Mouse (Mus musculus) CH12.LX (cell line): ENCODE measurements around the gene Klhdc7a. TPM values are rescaled to one million over a fixed set of nuclear protein-coding genes. Genes with fewer than 3 reads are reported as not detected.

Source experiments
- DNase-seq: peaks from one replicate; pipeline ENCODE4 v3.0.0-alpha.2; 2013; ENCODE audit errors: extremely low read depth
- H3K27ac ChIP-seq: 2 replicates; pipeline ENCODE4 v1.5.1; 2012; ENCODE audit warnings: low read depth, mild to moderate bottlenecking, control low read depth, moderate library complexity; ENCODE audit not compliant: insufficient read depth
- H3K27me3 ChIP-seq: replicated peaks from 2 replicates; pipeline ENCODE3; 2012; ENCODE audit warnings: inconsistent platforms
- H3K36me3 ChIP-seq, 2 experiments: replicated peaks in 1 of 2; 2 replicates each; pipeline versions ENCODE3 to v1.6.1; 2012; ENCODE audit warnings: inconsistent platforms in 1 of 2, low read length in 1 of 2, mild to moderate bottlenecking in 1 of 2, mixed read lengths in 1 of 2, moderate library complexity in 1 of 2; ENCODE audit not compliant: control insufficient read depth in 1 of 2, insufficient read depth in 1 of 2
- H3K4me1 ChIP-seq, 2 experiments: 2 replicates each; pipeline ENCODE4 v1.6.1; 2012; ENCODE audit warnings: inconsistent platforms in 1 of 2, moderate library complexity in 1 of 2; ENCODE audit not compliant: insufficient read depth in 2 of 2, control insufficient read depth in 1 of 2
- H3K4me2 ChIP-seq: 2 replicates; pipeline ENCODE4 v1.6.1; 2012; ENCODE audit warnings: low read depth, mild to moderate bottlenecking, control low read depth; ENCODE audit not compliant: poor library complexity, insufficient read depth, severe bottlenecking
- H3K4me3 ChIP-seq, 3 experiments: fragments of 150-350 bp in 1 of 3; sonication (generic) in 1 of 3; replicated peaks in 1 of 3; 2 replicates each; pipeline versions ENCODE3 to v1.5.1; 2011 to 2012; ENCODE audit warnings: low read depth in 2 of 3, low read length in 2 of 3, mild to moderate bottlenecking in 2 of 3, moderate library complexity in 2 of 3, control low read depth in 1 of 3, improper control_type of control experiment in 1 of 3, inconsistent platforms in 1 of 3, mixed read lengths in 1 of 3; ENCODE audit not compliant: poor library complexity in 1 of 3
- H3K79me2 ChIP-seq: replicated peaks from 2 replicates; pipeline ENCODE4 v1.6.1; 2012; ENCODE audit warnings: mild to moderate bottlenecking, moderate library complexity; ENCODE audit not compliant: control insufficient read depth, poor library complexity, insufficient read depth, severe bottlenecking; ENCODE audit errors: extremely low read depth
- H3K9ac ChIP-seq: 2 replicates; pipeline ENCODE4 v1.6.1; 2012; ENCODE audit warnings: low read depth, mild to moderate bottlenecking, control low read depth, moderate library complexity; ENCODE audit not compliant: insufficient read depth
- H3K9me3 ChIP-seq: replicated peaks from 2 replicates; pipeline ENCODE3; 2012; ENCODE audit warnings: low read length, inconsistent platforms, mixed read lengths
- BHLHE40 ChIP-seq: IDR thresholded peaks from 2 replicates; pipeline ENCODE4 v1.6.1; 2011; ENCODE audit warnings: mild to moderate bottlenecking, low read depth, low read length, improper control_type of control experiment
- CHD1 ChIP-seq: IDR thresholded peaks from 2 replicates; pipeline ENCODE4 v1.6.1; 2012; ENCODE audit warnings: low read depth, low read length, improper control_type of control experiment, inconsistent platforms
- CTCF ChIP-seq, 2 experiments: IDR thresholded peaks in 1 of 2; conservative IDR thresholded peaks in 1 of 2; 2 replicates each; pipeline ENCODE4 v1.5.1; 2011 to 2012; ENCODE audit warnings: low read depth in 2 of 2, low read length in 2 of 2, improper control_type of control experiment in 1 of 2, inconsistent platforms in 1 of 2, mild to moderate bottlenecking in 1 of 2, moderate library complexity in 1 of 2
- EP300 ChIP-seq: IDR thresholded peaks from 2 replicates; pipeline ENCODE4 v1.6.1; 2011; ENCODE audit warnings: low read length, improper control_type of control experiment
- ETS1 ChIP-seq: conservative IDR thresholded peaks from 2 replicates; pipeline ENCODE4 v1.6.1; 2012; ENCODE audit warnings: low read depth, mild to moderate bottlenecking, inconsistent platforms, low read length, improper control_type of control experiment, moderate library complexity
- GABPA ChIP-seq: IDR thresholded peaks from 2 replicates; pipeline ENCODE4 v1.6.1; 2012; ENCODE audit warnings: low read depth, low read length, improper control_type of control experiment, inconsistent platforms; ENCODE audit not compliant: insufficient replicate concordance
- HCFC1 ChIP-seq: IDR thresholded peaks from 2 replicates; pipeline ENCODE4 v1.6.1; 2012; ENCODE audit warnings: low read depth, mild to moderate bottlenecking, inconsistent platforms, low read length, improper control_type of control experiment
- JUN ChIP-seq: IDR thresholded peaks from 2 replicates; pipeline ENCODE4 v1.6.1; 2011; ENCODE audit warnings: low read depth, mild to moderate bottlenecking, low read length, improper control_type of control experiment, moderate library complexity; ENCODE audit not compliant: insufficient read depth
- JUND ChIP-seq: conservative IDR thresholded peaks from 2 replicates; pipeline ENCODE4 v1.6.1; 2011; ENCODE audit warnings: low read depth, low read length, improper control_type of control experiment
- KAT2A ChIP-seq: IDR thresholded peaks from 2 replicates; pipeline ENCODE4 v1.6.1; 2012; ENCODE audit warnings: low read length, improper control_type of control experiment, inconsistent platforms; ENCODE audit not compliant: insufficient replicate concordance
- MEF2A ChIP-seq: IDR thresholded peaks from 2 replicates; pipeline ENCODE4 v1.6.1; 2014; ENCODE audit warnings: low read depth, mild to moderate bottlenecking, inconsistent platforms, low read length, improper control_type of control experiment, borderline replicate concordance
- MYC ChIP-seq: IDR thresholded peaks from 2 replicates; pipeline ENCODE4 v1.6.1; 2011; ENCODE audit warnings: low read depth, mild to moderate bottlenecking, improper control_type of control experiment, low read length
- NELFE ChIP-seq: IDR thresholded peaks from 2 replicates; pipeline ENCODE4 v1.6.1; 2011; ENCODE audit warnings: low read depth, low read length, improper control_type of control experiment
- NRF1 ChIP-seq: IDR thresholded peaks from 2 replicates; pipeline ENCODE4 v1.6.1; 2014; ENCODE audit warnings: low read depth, mild to moderate bottlenecking, inconsistent platforms, low read length, improper control_type of control experiment, moderate library complexity
- PAX5 ChIP-seq: IDR thresholded peaks from 2 replicates; pipeline ENCODE4 v1.6.1; 2012; ENCODE audit warnings: low read length, inconsistent platforms, mixed read lengths
- POLR2A ChIP-seq: IDR thresholded peaks from 2 replicates; pipeline ENCODE4 v1.6.1; 2011; ENCODE audit warnings: low read depth, mild to moderate bottlenecking, improper control_type of control experiment, low read length
- RAD21 ChIP-seq: IDR thresholded peaks from 2 replicates; pipeline ENCODE4 v1.6.1; 2011; ENCODE audit warnings: low read depth, mild to moderate bottlenecking, low read length, improper control_type of control experiment, moderate library complexity
- RCOR1 ChIP-seq: conservative IDR thresholded peaks from 2 replicates; pipeline ENCODE4 v1.6.1; 2012; ENCODE audit warnings: low read depth, mild to moderate bottlenecking, inconsistent platforms, low read length, improper control_type of control experiment
- TCF12 ChIP-seq: IDR thresholded peaks from 2 replicates; pipeline ENCODE4 v1.6.1; 2014; ENCODE audit warnings: low read depth, mild to moderate bottlenecking, inconsistent platforms, low read length, improper control_type of control experiment
- UBTF ChIP-seq: IDR thresholded peaks from 2 replicates; pipeline ENCODE4 v1.6.1; 2012; ENCODE audit warnings: low read depth, mild to moderate bottlenecking, inconsistent platforms, low read length, improper control_type of control experiment, moderate library complexity
- USF1 ChIP-seq: IDR thresholded peaks from 2 replicates; pipeline ENCODE4 v1.6.1; 2014; ENCODE audit warnings: low read depth, mild to moderate bottlenecking, inconsistent platforms, low read length, improper control_type of control experiment
- ZKSCAN1 ChIP-seq: IDR thresholded peaks from 2 replicates; pipeline ENCODE4 v1.6.1; 2012; ENCODE audit warnings: low read depth, inconsistent platforms, low read length, improper control_type of control experiment, borderline replicate concordance
- ZMIZ1 ChIP-seq: IDR thresholded peaks from 2 replicates; pipeline ENCODE4 v1.6.1; 2012; ENCODE audit warnings: low read depth, mild to moderate bottlenecking, inconsistent platforms, low read length, improper control_type of control experiment
- dilution Hi-C: fragments of 300-500 bp; cut with MboI; formaldehyde crosslinking; loops from 2 replicates; pipeline ENCODE4 v1.14.3; 2020; ENCODE audit warnings: low sequenced_read_pairs; ENCODE audit not compliant: extremely low pct_unique_long_range_greater_than_20kb, extremely low pct_ligation_motif_present
- in situ Hi-C: fragments of 300-500 bp; cut with MboI; formaldehyde crosslinking; loops from 3 replicates; pipeline ENCODE4 v1.14.3; 2019; ENCODE audit warnings: low sequenced_read_pairs, low pct_ligation_motif_present, low pct_unique_long_range_greater_than_20kb, mixed read lengths
- polyA plus RNA-seq: library from polyadenylated mRNA; unstranded; fragments of >175 nt; gene quantifications from 2 replicates; pipeline ENCODE4 v1.2.1, GENCODE M21; 2012; ENCODE audit warnings: low read depth; ENCODE audit not compliant: insufficient read length
- total RNA-seq, 2 experiments: library from RNA; depleted of rRNA; stranded (reverse); fragments of 300-350 nt in 1 of 2; fragments of >200 nt in 1 of 2; gene quantifications; 2 replicates each; pipeline ENCODE4 v1.2.3; 2012 to 2014

The Klhdc7a gene
- total and polyA plus RNA-seq, 3 experiments: not detected

DNA sequence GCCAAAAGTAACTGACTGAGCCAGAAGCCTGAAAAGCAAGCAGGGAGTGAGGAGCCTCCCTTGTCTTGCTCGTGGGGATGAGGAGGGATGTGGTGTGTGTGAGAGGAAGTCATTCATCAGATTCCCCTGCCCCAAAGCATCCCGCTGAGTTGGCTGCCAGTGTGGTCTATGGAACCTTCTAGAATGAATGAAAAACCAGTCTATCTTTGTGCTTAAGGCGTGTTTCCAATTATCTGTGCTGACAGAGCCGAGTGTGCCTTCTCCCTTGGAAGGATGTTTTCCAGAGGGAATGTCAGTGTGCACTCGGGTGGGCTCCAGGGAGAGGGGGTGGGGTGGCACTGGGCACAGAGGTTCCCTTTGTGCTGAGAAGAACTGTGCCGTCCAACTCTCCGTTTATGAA lies 19.2 kb downstream of the Klhdc7a start:
- peaks cover 48% of the 10 kb centered on the region for H3K9me3 ChIP-seq
- no peak for TF ChIP-seq HCFC1
- no peak for TF ChIP-seq EP300
- no peak for TF ChIP-seq UBTF
- TF ChIP-seq CHD1: no peak
- TF ChIP-seq ETS1: no peak
- TF ChIP-seq NRF1: no peak
- TF ChIP-seq KAT2A: no peak
- TF ChIP-seq, all 38 proteins: peak for 0
- DNase-seq: no peak
- Histone ChIP-seq H3K27ac (no peak overlapping the region), H3K27me3 (no peaks in the 10 kb centered on the region), H3K4me3 (no peak overlapping the region), H3K4me2 (no peak overlapping the region), H3K9ac (no peak overlapping the region), H3K79me2 (no peaks in the 10 kb centered on the region), H3K36me3 (no peaks in the 10 kb centered on the region), H3K4me1 (no peaks in the 10 kb centered on the region)
- in situ Hi-C loops: no loop called here
- dilution Hi-C loops: no loop called here

- H3K27me3 ChIP-seq: no peaks in the 10 kb centered on the region
- H3K27ac ChIP-seq: no peak overlapping the region
- no peaks in the 10 kb centered on the region for H3K4me1 ChIP-seq
- peaks cover 50% of the 10 kb centered on the region for H3K9me3 ChIP-seq
- no peak for DNase-seq
- H3K4me3 ChIP-seq: no peak overlapping the region
- H3K79me2 ChIP-seq: no peaks in the 10 kb centered on the region
- no peak overlapping the region for H3K9ac ChIP-seq
- dilution Hi-C loops: no loop called here
- no peak overlapping the region for H3K4me2 ChIP-seq
- in situ Hi-C loops: no loop called here
- TF ChIP-seq MEF2A (no peak), CTCF (conservative IDR thresholded peaks at IDR 0.05 in 1 of 2, IDR thresholded peaks at IDR 0.05 in 1 of 2; ENCODE audit: low read depth in 2 of 2, low read length in 2 of 2) (peak in 1 of 2 experiments; percentile 31; a peak in 2 of 4 replicates)
- H3K36me3 ChIP-seq: no peaks in the 10 kb centered on the region
Measured at GRCm38 (mm10) chr4:139947341-139947740, 20.5 kb downstream of the Klhdc7a start.

GRCm38 (mm10) chr4:139941831-139942230 lies 26.0 kb downstream of the Klhdc7a start:
- no peaks in the 10 kb centered on the region for H3K79me2 ChIP-seq
- no peaks in the 10 kb centered on the region for H3K4me1 ChIP-seq
- no peak for DNase-seq
- no peak overlapping the region for H3K4me2 ChIP-seq
- no peaks in the 10 kb centered on the region for H3K27me3 ChIP-seq
- H3K27ac ChIP-seq: no peak overlapping the region
- dilution Hi-C loops: no loop called here
- no peak overlapping the region for H3K9ac ChIP-seq
- TF ChIP-seq MYC: no peak
- TF ChIP-seq BHLHE40: no peak
- TF ChIP-seq KAT2A: no peak
- no peak for TF ChIP-seq JUND
- no peak for TF ChIP-seq PAX5
- no peak for TF ChIP-seq RCOR1
- TF ChIP-seq TCF12: no peak
- no peak for TF ChIP-seq ZMIZ1
- TF ChIP-seq NELFE: no peak
- TF ChIP-seq ZKSCAN1: no peak
- no peak for TF ChIP-seq ETS1
- no peak for TF ChIP-seq GABPA
- no peak for TF ChIP-seq NRF1
- TF ChIP-seq USF1: no peak
- TF ChIP-seq UBTF: no peak
- no peak for TF ChIP-seq RAD21
- no peak for TF ChIP-seq JUN
- TF ChIP-seq CHD1: no peak
- TF ChIP-seq POLR2A: no peak
- peaks cover 42% of the 10 kb centered on the region for H3K9me3 ChIP-seq
- H3K4me3 ChIP-seq: no peak overlapping the region
- H3K36me3 ChIP-seq: no peaks in the 10 kb centered on the region
- in situ Hi-C loops: no loop called here
